Comparison of ENCODE assay signal across 16 mouse cellular contexts in genomic region chr9:72434876-72435275, GRCm38 (mm10). TPM values are rescaled to one million over a fixed set of nuclear protein-coding genes. Genes with fewer than 3 reads are reported as not detected.
A peak's percentile ranks its signal among the peaks of the same experiment; 100 is the strongest.
DNase-seq lines count a peak whose midpoint lies in the region; ATAC-seq and TF ChIP-seq lines count a peak whose summit lies in the region.
"Had no signal": no experiment of that assay in that cellular context is flagged by ENCODE, and none has a peak within 500 bp of the region (broad histone marks: within the 10 kb centered on the region; RNA-seq: fewer than 3 reads in every experiment).

No protein-coding gene starts in this region.

- dilution Hi-C loops in CH12.LX (cut with MboI; ENCODE audit: extremely low pct_ligation_motif_present, extremely low pct_unique_long_range_greater_than_20kb, low sequenced_read_pairs) = no loop called here

- 64% methylated on average over 9 of the region's 9 CpGs for WGBS in intestine, embryonic 16.5 days
- WGBS in intestine, postnatal 0 days = 72% methylated on average over 9 of the region's 9 CpGs
- WGBS in limb, embryonic 13.5 days = 37% methylated on average over 9 of the region's 9 CpGs

- no peak for TF ChIP-seq RAD21 in CH12.LX (IDR thresholded peaks at IDR 0.05; ENCODE audit: low read depth, low read length)

- TF ChIP-seq POLR2A in CH12.LX (IDR thresholded peaks at IDR 0.05; ENCODE audit: low read depth, low read length) = no peak
- TF ChIP-seq POLR2A in brain, embryonic 14.5 days (IDR thresholded peaks at IDR 0.05; ENCODE audit: borderline replicate concordance, extremely low read depth, insufficient read depth, insufficient read length, poor library complexity, severe bottlenecking) = no peak

- TF ChIP-seq CTCF in intestine, postnatal 0 days (IDR thresholded peaks at IDR 0.05; ENCODE audit: low read depth) = no peak
- no peak for TF ChIP-seq CTCF in CH12.LX (conservative IDR thresholded peaks at IDR 0.05 in 1 of 2, IDR thresholded peaks at IDR 0.05 in 1 of 2; ENCODE audit: low read depth in 2 of 2, low read length in 2 of 2)
- TF ChIP-seq CTCF in brain, embryonic 14.5 days (IDR thresholded peaks at IDR 0.05; ENCODE audit: borderline replicate concordance, extremely low read depth, insufficient read depth, insufficient read length) = no peak

- no peaks in the 10 kb centered on the region for H3K27me3 ChIP-seq in intestine, embryonic 16.5 days (replicated peaks; ENCODE audit: control insufficient read depth, insufficient read depth, low read length)
- H3K27me3 ChIP-seq in intestine, postnatal 0 days (replicated peaks; ENCODE audit: control insufficient read depth, insufficient read depth, low read length) = no peaks in the 10 kb centered on the region
- no peaks in the 10 kb centered on the region for H3K27me3 ChIP-seq in CH12.LX (replicated peaks)
- no peaks in the 10 kb centered on the region for H3K27me3 ChIP-seq in limb, embryonic 13.5 days
- H3K27me3 ChIP-seq: heart, embryonic 12.5 days; limb, embryonic 15.5 days; neural tube, embryonic 12.5 days had no signal

- H3K9me3 ChIP-seq in intestine, embryonic 16.5 days (ENCODE audit: control insufficient read depth, low read length) = no peaks in the 10 kb centered on the region
- no peaks in the 10 kb centered on the region for H3K9me3 ChIP-seq in intestine, postnatal 0 days (ENCODE audit: control insufficient read depth)
- H3K9me3 ChIP-seq in CH12.LX (replicated peaks; ENCODE audit: low read length) = no peaks in the 10 kb centered on the region
- H3K9me3 ChIP-seq in limb, embryonic 13.5 days = no peaks in the 10 kb centered on the region
- H3K9me3 ChIP-seq: heart, embryonic 12.5 days; limb, embryonic 15.5 days; neural tube, embryonic 12.5 days had no signal

- peaks cover 9% of the 10 kb centered on the region for H3K4me1 ChIP-seq in intestine, embryonic 16.5 days (ENCODE audit: control insufficient read depth, insufficient read depth, low read length)
- H3K4me1 ChIP-seq in intestine, postnatal 0 days (replicated peaks; ENCODE audit: control insufficient read depth, insufficient read depth, low read length) = no peaks in the 10 kb centered on the region
- H3K4me1 ChIP-seq in CH12.LX (ENCODE audit: control insufficient read depth in 1 of 2, insufficient read depth in 2 of 2) = peaks cover 3 to 35% of the 10 kb centered on the region in 2 experiments; a peak in 3 of 4 replicates
- peaks cover 11% of the 10 kb centered on the region for H3K4me1 ChIP-seq in limb, embryonic 13.5 days

- no peak for ATAC-seq in intestine, embryonic 16.5 days
- no peak for ATAC-seq in intestine, postnatal 0 days
- no peak for ATAC-seq in limb, embryonic 13.5 days (ENCODE audit: low FRiP score, low read depth)

- no peak for TF ChIP-seq EP300 in CH12.LX (IDR thresholded peaks at IDR 0.05; ENCODE audit: low read length)

- peak overlapping the region; percentile 14; the same call in 1 of the 2 replicates for H3K9ac ChIP-seq in intestine, embryonic 16.5 days (ENCODE audit: low read depth, low read length)
- H3K9ac ChIP-seq in intestine, postnatal 0 days (ENCODE audit: low read depth, low read length) = no peak overlapping the region
- peak overlapping the region; percentile 52; the same call in 1 of the 2 replicates for H3K9ac ChIP-seq in CH12.LX (ENCODE audit: insufficient read depth, low read depth)
- no peak overlapping the region for H3K9ac ChIP-seq in limb, embryonic 13.5 days
- H3K9ac ChIP-seq: heart, embryonic 12.5 days; limb, embryonic 15.5 days; neural tube, embryonic 12.5 days had no signal

- no peaks in the 10 kb centered on the region for H3K36me3 ChIP-seq in intestine, embryonic 16.5 days (ENCODE audit: control insufficient read depth, insufficient read depth, low read length)
- H3K36me3 ChIP-seq in intestine, postnatal 0 days (ENCODE audit: control insufficient read depth, insufficient read depth) = no peaks in the 10 kb centered on the region
- no peaks in the 10 kb centered on the region for H3K36me3 ChIP-seq in CH12.LX (replicated peaks in 1 of 2; ENCODE audit: control insufficient read depth in 1 of 2, insufficient read depth in 1 of 2, low read length in 1 of 2)
- H3K36me3 ChIP-seq in limb, embryonic 13.5 days = no peaks in the 10 kb centered on the region
- H3K36me3 ChIP-seq: heart, embryonic 12.5 days; limb, embryonic 15.5 days; neural tube, embryonic 12.5 days had no signal

- DNase-seq in CH12.LX (ENCODE audit: extremely low read depth) = no peak
- peak; percentile 20 for DNase-seq in brain, embryonic 14.5 days (ENCODE audit: low read depth)
- DNase-seq in gastrocnemius, postnatal 4 days (ENCODE audit: low spot score in 2 of 2) = no peak
- no peak for DNase-seq in gastrocnemius, postnatal 25 days
- DNase-seq: adrenal gland, postnatal 10 days; cerebellum, adult 9-10 months; gastrocnemius, postnatal 36 days; heart, postnatal 36 days; kidney, adult 9 months; lung, postnatal 10 days had no signal

- H3K4me2 ChIP-seq in intestine, embryonic 16.5 days (ENCODE audit: low read depth, low read length) = no peak overlapping the region
- no peak overlapping the region for H3K4me2 ChIP-seq in intestine, postnatal 0 days (replicated peaks; ENCODE audit: low read depth)
- peak overlapping the region; percentile 95 for H3K4me2 ChIP-seq in CH12.LX (ENCODE audit: insufficient read depth, low read depth, poor library complexity, severe bottlenecking)
- H3K4me2 ChIP-seq in limb, embryonic 13.5 days (replicated peaks) = peak overlapping the region; percentile 5; the same call in 1 of the 2 replicates
- H3K4me2 ChIP-seq: heart, embryonic 12.5 days; limb, embryonic 15.5 days; neural tube, embryonic 12.5 days had no signal

- in situ Hi-C loops in CH12.LX (cut with MboI; ENCODE audit: low pct_ligation_motif_present, low pct_unique_long_range_greater_than_20kb, low sequenced_read_pairs) = no loop called here

- no peak overlapping the region for H3K4me3 ChIP-seq in intestine, embryonic 16.5 days (ENCODE audit: low read length)
- H3K4me3 ChIP-seq in intestine, postnatal 0 days (ENCODE audit: low read depth, low read length) = no peak overlapping the region
- H3K4me3 ChIP-seq in CH12.LX (replicated peaks in 1 of 3; ENCODE audit: low read depth in 2 of 3, low read length in 2 of 3, poor library complexity in 1 of 3) = no peak overlapping the region
- no peak overlapping the region for H3K4me3 ChIP-seq in limb, embryonic 13.5 days
- H3K4me3 ChIP-seq: heart, embryonic 12.5 days; limb, embryonic 15.5 days; neural tube, embryonic 12.5 days had no signal

- peaks cover 8% of the 10 kb centered on the region for H3K79me2 ChIP-seq in CH12.LX (replicated peaks; ENCODE audit: control insufficient read depth, extremely low read depth, insufficient read depth, poor library complexity, severe bottlenecking)

- no peak overlapping the region for H3K27ac ChIP-seq in intestine, embryonic 16.5 days (ENCODE audit: low read length)
- no peak overlapping the region for H3K27ac ChIP-seq in intestine, postnatal 0 days (ENCODE audit: low read depth, low read length)
- H3K27ac ChIP-seq in CH12.LX (ENCODE audit: insufficient read depth, low read depth) = no peak overlapping the region
- no peak overlapping the region for H3K27ac ChIP-seq in limb, embryonic 13.5 days
- H3K27ac ChIP-seq: limb, embryonic 15.5 days; neural tube, embryonic 12.5 days had no signal

TF ChIP-seq in CH12.LX, 34 proteins besides CTCF, POLR2A, EP300 and RAD21:
- TF ChIP-seq SIN3A (IDR thresholded peaks at IDR 0.05; ENCODE audit: low read length) (no peak), USF1 (IDR thresholded peaks at IDR 0.05; ENCODE audit: low read depth, low read length) (no peak), ETS1 (conservative IDR thresholded peaks at IDR 0.05; ENCODE audit: low read depth, low read length) (no peak)

RNA-seq across cellular contexts. Expression of gene Mns1, which starts 2.9 kb away (rescaled TPM):
- polyA plus RNA-seq in intestine, embryonic 16.5 days (2015; fragmentation: Nextera tagmentation; extraction: Ambion mirVana) = 10.7 and 13.7 TPM in 2 replicates
- 4.0 and 4.2 TPM in 2 replicates for polyA plus RNA-seq in intestine, postnatal 0 days (2015; fragmentation: Nextera tagmentation; extraction: Ambion mirVana)
- 19.4 and 32.2 TPM in 2 replicates for total RNA-seq in CH12.LX (2012; rRNA removed)
- total RNA-seq in CH12.LX (2014; rRNA removed) = 16.7 and 19.8 TPM in 2 replicates
- 66.0 and 87.7 TPM in 2 replicates for polyA plus RNA-seq in CH12.LX (2012; ENCODE audit: insufficient read length, low read depth)
- polyA plus RNA-seq in brain, embryonic 14.5 days (2012; rRNA removed) = 5.9 and 6.7 TPM in 2 replicates
- 25.0 and 30.1 TPM in 2 replicates for polyA plus RNA-seq in limb, embryonic 13.5 days (2015; fragmentation: Nextera tagmentation; extraction: Ambion mirVana)
- total RNA-seq in gastrocnemius, postnatal 4 days (2021) = 1 to 10 TPM; 2.2 to 2.9 TPM
- under 1 TPM; 0.10 to 0.21 TPM for total RNA-seq in gastrocnemius, postnatal 25 days (2021)

RNA-seq across cellular contexts. Expression of gene Tex9, which starts 57.1 kb away (rescaled TPM):
- polyA plus RNA-seq in intestine, embryonic 16.5 days (2015; fragmentation: Nextera tagmentation; extraction: Ambion mirVana) = 13.3 and 14.1 TPM in 2 replicates
- 7.7 and 10.7 TPM in 2 replicates for polyA plus RNA-seq in intestine, postnatal 0 days (2015; fragmentation: Nextera tagmentation; extraction: Ambion mirVana)
- total RNA-seq in CH12.LX (2012; rRNA removed) = 12.7 and 16.7 TPM in 2 replicates
- 12.1 and 17.0 TPM in 2 replicates for total RNA-seq in CH12.LX (2014; rRNA removed)
- polyA plus RNA-seq in CH12.LX (2012; ENCODE audit: insufficient read length, low read depth) = 27.4 and 29.2 TPM in 2 replicates
- 31.0 and 33.1 TPM in 2 replicates for polyA plus RNA-seq in brain, embryonic 14.5 days (2012; rRNA removed)
- 36.3 and 43.1 TPM in 2 replicates for polyA plus RNA-seq in limb, embryonic 13.5 days (2015; fragmentation: Nextera tagmentation; extraction: Ambion mirVana)
- 1 to 10 TPM; 4.0 to 5.3 TPM for total RNA-seq in gastrocnemius, postnatal 4 days (2021)
- total RNA-seq in gastrocnemius, postnatal 25 days (2021) = 1 to 10 TPM; 1.2 to 1.9 TPM

Comparison
In these comparisons a context has a peak if more than half of its experiments do, and no peak if none do; other contexts are left out.
1. H3K9ac ChIP-seq: peak in intestine, embryonic 16.5 days (single experiment) and CH12.LX (single experiment); none in intestine, postnatal 0 days (single experiment) and limb, embryonic 13.5 days (single experiment).
2. H3K4me2 ChIP-seq: peak in CH12.LX (single experiment) and limb, embryonic 13.5 days (single experiment); none in intestine, embryonic 16.5 days (single experiment) and intestine, postnatal 0 days (single experiment).